Mouse (Mus musculus) brain, embryonic 14.5 days (tissue): Measurements from ENCODE around the gene Mob2.

Experiments used
- CTCF ChIP-seq: fragments of 200-500 bp; IDR thresholded peaks from 2 replicates; pipeline ENCODE4 v1.5.1; 2012; ENCODE audit warnings: inconsistent platforms, mild to moderate bottlenecking, moderate library complexity, borderline replicate concordance; ENCODE audit not compliant: insufficient read depth, insufficient read length; ENCODE audit errors: extremely low read depth
- POLR2A ChIP-seq: fragments of 200-500 bp; IDR thresholded peaks from 2 replicates; pipeline ENCODE4 v1.6.1; 2012; ENCODE audit warnings: mild to moderate bottlenecking, inconsistent platforms, borderline replicate concordance; ENCODE audit not compliant: poor library complexity, insufficient read depth, insufficient read length, severe bottlenecking; ENCODE audit errors: extremely low read depth

DNA sequence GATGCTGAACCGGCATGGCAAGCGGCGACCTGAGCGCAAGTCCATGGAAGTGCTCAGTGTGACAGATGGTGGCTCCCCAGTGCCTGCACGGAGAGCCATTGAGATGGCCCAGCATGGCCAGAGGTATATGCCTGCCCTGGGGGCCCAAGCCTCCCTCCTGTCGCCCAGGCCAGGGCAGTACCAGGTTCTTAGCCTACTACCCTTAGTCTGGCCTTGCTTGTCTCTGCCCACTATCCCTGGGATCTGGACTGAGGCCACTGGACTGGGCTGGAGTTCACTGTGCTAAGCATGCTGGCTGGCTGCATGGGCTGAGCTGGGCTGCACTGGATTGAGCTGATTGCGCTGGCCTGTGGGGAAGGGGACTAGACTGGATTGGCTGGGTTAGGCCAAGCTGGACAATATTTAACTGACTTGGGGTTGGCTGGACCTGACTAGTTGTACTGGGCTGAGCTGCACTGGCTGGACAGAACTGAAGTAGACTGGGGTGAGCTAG lies 72.5 kb downstream of the Mob2 start:
- TF ChIP-seq POLR2A (no peak), CTCF (no peak)
